Mouse (Mus musculus) small intestine, adult 10 weeks (tissue): Measurements from ENCODE around the gene Csn1s2a. TPM values are rescaled to one million over a fixed set of nuclear protein-coding genes. Genes with fewer than 3 reads are reported as not detected.

Experiments
- polyA plus RNA-seq: library from polyadenylated mRNA; stranded (reverse); fragments of 350-450 nt; fragmentation: Illumina TruSeq; extraction: RNeasy Lipid Tissue Mini Kit (QIAGEN cat#74804); gene quantifications from one replicate; pipeline ENCODE4 v1.2.3, GENCODE M21; 2014; ENCODE audit warnings: low replicate concordance

The Csn1s2a gene
- polyA plus RNA-seq: not detected

DNA sequence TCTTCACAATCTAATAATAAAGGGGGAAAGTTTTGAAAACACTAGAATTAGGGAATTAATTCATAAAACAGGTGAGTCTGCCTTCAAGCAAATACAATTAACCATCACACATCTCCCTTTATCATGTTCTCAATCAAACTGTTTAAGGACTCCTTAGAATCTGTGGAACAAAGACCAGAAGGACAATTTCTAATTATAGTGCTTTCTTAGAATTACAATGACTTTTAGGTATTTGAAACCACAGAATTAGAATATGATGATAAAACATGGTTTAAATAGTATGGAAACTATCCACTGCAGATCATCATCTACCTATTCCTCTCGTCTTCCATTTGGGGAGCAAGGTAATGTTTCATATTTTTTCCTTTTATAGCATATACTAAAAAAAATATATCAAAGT lies at the start of gene Csn1s2a:
Csn1s2a (plus strand) TSS at position 301 of the 400 bp plus-strand sequence.

DNA sequence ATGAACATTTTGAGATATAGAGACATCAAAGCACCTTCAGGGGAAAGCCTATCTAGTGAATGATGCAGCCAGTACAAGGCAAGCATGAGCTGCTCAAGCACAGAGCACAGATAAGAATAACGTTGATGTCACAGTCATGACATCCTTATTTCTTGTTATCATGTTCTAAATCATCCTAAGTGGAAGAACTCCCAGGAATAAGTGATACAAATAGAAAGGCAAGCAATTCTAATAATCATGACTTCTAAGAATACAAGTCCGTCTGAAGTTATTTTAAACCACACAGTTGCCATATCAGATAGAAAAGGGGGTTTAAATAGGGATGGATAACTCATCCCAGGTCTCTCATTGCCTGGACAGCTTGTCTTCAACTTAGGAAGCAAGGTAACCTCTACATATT lies 33.4 kb downstream of the Csn1s2a start, which contains the start of gene Csn1s2b:
Csn1s2b (plus strand) TSS at position 301 of the 400 bp plus-strand sequence.

GRCm38 (mm10) chr5:87825386-87825785 lies 51.0 kb downstream of the Csn1s2a start, which contains the start of gene Prr27:
TSS of gene Prr27 (plus strand) at chr5:87825686.

Other genes with a start within 250 kb of the Csn1s2a start
- 4,340 TPM for gene Sult1b1, start 236.4 kb upstream of the Csn1s2a start, polyA plus RNA-seq
- 2,250 TPM for gene Sult1d1, start 205.5 kb upstream of the Csn1s2a start, polyA plus RNA-seq
- not detected for gene Sult1e1, start 183.0 kb upstream of the Csn1s2a start, polyA plus RNA-seq
- not detected for gene Csn1s1, start 108.4 kb upstream of the Csn1s2a start, polyA plus RNA-seq
- gene Csn2, start 74.9 kb upstream of the Csn1s2a start, polyA plus RNA-seq: not detected
- not detected for gene Csn1s2b, start 33.5 kb downstream of the Csn1s2a start, polyA plus RNA-seq
- not detected for gene Prr27, start 51.1 kb downstream of the Csn1s2a start, polyA plus RNA-seq
- not detected for gene Odam, start 110.5 kb downstream of the Csn1s2a start, polyA plus RNA-seq
- gene Csn3, start 151.0 kb downstream of the Csn1s2a start, polyA plus RNA-seq: not detected
- gene 2310003L06Rik, start 194.9 kb downstream of the Csn1s2a start, polyA plus RNA-seq: not detected
- gene Gm28434, start 194.9 kb downstream of the Csn1s2a start, polyA plus RNA-seq: not detected
- gene Cabs1, start 204.9 kb downstream of the Csn1s2a start, polyA plus RNA-seq: 0.37 TPM
- not detected for gene Smr3a, start 228.0 kb downstream of the Csn1s2a start, polyA plus RNA-seq